Mouse (Mus musculus): ENCODE measurements around the gene Nicn1. TPM values are rescaled to one million over a fixed set of nuclear protein-coding genes. Genes with fewer than 3 reads are reported as not detected.

The Nicn1 gene
- polyA plus RNA-seq, 1 experiment from 2014 or later: 43.8 TPM

GRCm38 (mm10) chr9:108340258-108341138, 50.3 kb downstream of the Nicn1 start:
- Histone ChIP-seq H3K4me2 (peak overlapping the region; percentile 71), H3K9ac (peak overlapping the region; percentile 93), H3K27ac (peak overlapping the region; percentile 96), H3K36me3 (peaks cover 13% of the 10 kb centered on the region), H3K4me1 (peaks cover 28% of the 10 kb centered on the region), H3K4me3 (peak overlapping the region; percentile 74), H3K9me3 (no peaks in the 10 kb centered on the region), H3K27me3 (no peaks in the 10 kb centered on the region)
- 57% methylated on average over 10 of the region's 10 CpGs for WGBS
- ATAC-seq (ENCODE audit: insufficient number of reproducible peaks, low FRiP score, low TSS enrichment, low read depth): no peak

- H3K36me3 ChIP-seq: peaks cover 9% of the 10 kb centered on the region
- 88% methylated on average over 5 of the region's 5 CpGs for WGBS
- H3K4me2 ChIP-seq: no peak overlapping the region
- ATAC-seq (ENCODE audit: insufficient number of reproducible peaks, low FRiP score, low TSS enrichment, low read depth): no peak
- peaks cover 28% of the 10 kb centered on the region for H3K4me1 ChIP-seq
- H3K4me3 ChIP-seq: no peak overlapping the region; the same call in 1 of the 2 replicates
- H3K27me3 ChIP-seq: no peaks in the 10 kb centered on the region
- peak overlapping the region; percentile 48; the same call in 1 of the 2 replicates for H3K27ac ChIP-seq
- no peak overlapping the region for H3K9ac ChIP-seq
- no peaks in the 10 kb centered on the region for H3K9me3 ChIP-seq
Measured at GRCm38 (mm10) chr9:108341139-108341475, 50.9 kb downstream of the Nicn1 start.

GRCm38 (mm10) chr9:108341801-108342200, 51.6 kb downstream of the Nicn1 start:
- H3K4me1 ChIP-seq: peaks cover 29% of the 10 kb centered on the region
- no peak overlapping the region for H3K9ac ChIP-seq
- no peaks in the 10 kb centered on the region for H3K9me3 ChIP-seq
- H3K4me3 ChIP-seq: no peak overlapping the region
- H3K27ac ChIP-seq: 0 out of 2 replicates have a peak overlapping the region, but pooled peaks have one; percentile 38
- peaks cover 7% of the 10 kb centered on the region for H3K36me3 ChIP-seq
- H3K4me2 ChIP-seq: no peak overlapping the region
- ATAC-seq (ENCODE audit: insufficient number of reproducible peaks, low FRiP score, low TSS enrichment, low read depth): no peak
- H3K27me3 ChIP-seq: no peaks in the 10 kb centered on the region

GRCm38 (mm10) chr9:108342301-108342831, 52.1 kb downstream of the Nicn1 start:
- 31% methylated on average over 5 of the region's 5 CpGs for whole genome bisulfite sequencing
- H3K4me3 ChIP-seq: no peak overlapping the region
- no peak overlapping the region for H3K4me2 ChIP-seq
- ATAC-seq (ENCODE audit: insufficient number of reproducible peaks, low FRiP score, low TSS enrichment, low read depth): no peak
- H3K9ac ChIP-seq: no peak overlapping the region
- H3K9me3 ChIP-seq: no peaks in the 10 kb centered on the region
- peaks cover 7% of the 10 kb centered on the region for H3K36me3 ChIP-seq
- peaks cover 32% of the 10 kb centered on the region for H3K4me1 ChIP-seq
- H3K27ac ChIP-seq: 0 out of 2 replicates have a peak overlapping the region, but pooled peaks have one; percentile 38
- H3K27me3 ChIP-seq: no peaks in the 10 kb centered on the region

GRCm38 (mm10) chr9:108343331-108343730, 53.1 kb downstream of the Nicn1 start:
- ATAC-seq (ENCODE audit: insufficient number of reproducible peaks, low FRiP score, low TSS enrichment, low read depth): no peak
- peaks cover 4% of the 10 kb centered on the region; the same call in 1 of the 2 replicates for H3K36me3 ChIP-seq
- no peaks in the 10 kb centered on the region for H3K9me3 ChIP-seq
- no peak overlapping the region for H3K4me3 ChIP-seq
- H3K27ac ChIP-seq: no peak overlapping the region
- H3K9ac ChIP-seq: no peak overlapping the region
- H3K4me2 ChIP-seq: no peak overlapping the region
- 86% methylated on average over 3 of the region's 3 CpGs for WGBS
- H3K4me1 ChIP-seq: peaks cover 29% of the 10 kb centered on the region
- H3K27me3 ChIP-seq: no peaks in the 10 kb centered on the region

GRCm38 (mm10) chr9:108343835-108344234, 53.6 kb downstream of the Nicn1 start:
- ATAC-seq (ENCODE audit: insufficient number of reproducible peaks, low FRiP score, low TSS enrichment, low read depth): no peak
- Histone ChIP-seq H3K9ac (no peak overlapping the region), H3K27ac (no peak overlapping the region), H3K27me3 (no peaks in the 10 kb centered on the region), H3K4me1 (peaks cover 29% of the 10 kb centered on the region), H3K4me3 (no peak overlapping the region), H3K9me3 (no peaks in the 10 kb centered on the region), H3K4me2 (no peak overlapping the region), H3K36me3 (peaks cover 4% of the 10 kb centered on the region; the same call in 1 of the 2 replicates)
- WGBS: 89% methylated on average over 1 of the region's 1 CpGs

GRCm38 (mm10) chr9:108344471-108344870, 54.2 kb downstream of the Nicn1 start:
- no peak overlapping the region for H3K27ac ChIP-seq
- WGBS: 81% methylated on average over 4 of the region's 4 CpGs

More at GRCm38 (mm10) chr9:108344471-108344870, 54.2 kb downstream of the Nicn1 start:
- Histone ChIP-seq H3K27me3 (no peaks in the 10 kb centered on the region), H3K4me2 (no peak overlapping the region), H3K4me3 (no peak overlapping the region), H3K9ac (no peak overlapping the region), H3K9me3 (no peaks in the 10 kb centered on the region), H3K36me3 (peaks cover 4% of the 10 kb centered on the region; the same call in 1 of the 2 replicates), H3K4me1 (peaks cover 33% of the 10 kb centered on the region)
- ATAC-seq (ENCODE audit: insufficient number of reproducible peaks, low FRiP score, low TSS enrichment, low read depth): no peak

Other genes starting within 250 kb of the Nicn1 start
- gene Gmppb, start 241.2 kb upstream of the Nicn1 start, polyA plus RNA-seq (2015; fragmentation: Nextera tagmentation; extraction: Ambion mirVana): 46.7 and 52.4 TPM in 2 replicates
- 4.4 and 4.7 TPM in 2 replicates for gene Amigo3, start 237.3 kb upstream of the Nicn1 start, polyA plus RNA-seq (2015; fragmentation: Nextera tagmentation; extraction: Ambion mirVana)
- gene Mst1, start 210.0 kb upstream of the Nicn1 start, polyA plus RNA-seq (2015; fragmentation: Nextera tagmentation; extraction: Ambion mirVana): 2.2 and 3.5 TPM in 2 replicates
- gene Rnf123, start 207.1 kb upstream of the Nicn1 start, polyA plus RNA-seq (2015; fragmentation: Nextera tagmentation; extraction: Ambion mirVana): 25.5 and 30.4 TPM in 2 replicates
- gene Apeh, start 195.8 kb upstream of the Nicn1 start, polyA plus RNA-seq (2015; fragmentation: Nextera tagmentation; extraction: Ambion mirVana): 41.8 and 45.4 TPM in 2 replicates
- 0.76 and 0.82 TPM in 2 replicates for gene Bsn, start 100.0 kb upstream of the Nicn1 start, polyA plus RNA-seq (2015; fragmentation: Nextera tagmentation; extraction: Ambion mirVana)
- 86.6 and 107 TPM in 2 replicates for gene Dag1, start 26.5 kb upstream of the Nicn1 start, polyA plus RNA-seq (2015; fragmentation: Nextera tagmentation; extraction: Ambion mirVana)
- 8.3 and 9.5 TPM in 2 replicates for gene Amt, start 6.4 kb downstream of the Nicn1 start, polyA plus RNA-seq (2015; fragmentation: Nextera tagmentation; extraction: Ambion mirVana)
- gene Rhoa, start 15.7 kb downstream of the Nicn1 start, polyA plus RNA-seq (2015; fragmentation: Nextera tagmentation; extraction: Ambion mirVana): 470 and 473 TPM in 2 replicates
- 44.3 and 47.6 TPM in 2 replicates for gene Tcta, start 15.7 kb downstream of the Nicn1 start, polyA plus RNA-seq (2015; fragmentation: Nextera tagmentation; extraction: Ambion mirVana)
- gene Gpx1, start 48.5 kb downstream of the Nicn1 start, polyA plus RNA-seq (2015; fragmentation: Nextera tagmentation; extraction: Ambion mirVana): 621 and 657 TPM in 2 replicates
- gene Usp4, start 57.4 kb downstream of the Nicn1 start, polyA plus RNA-seq (2015; fragmentation: Nextera tagmentation; extraction: Ambion mirVana): 99.6 and 108 TPM in 2 replicates
- gene 1700102P08Rik, start 102.4 kb downstream of the Nicn1 start, polyA plus RNA-seq (2015; fragmentation: Nextera tagmentation; extraction: Ambion mirVana): 0.72 and 0.74 TPM in 2 replicates
- gene Ccdc36, start 138.1 kb downstream of the Nicn1 start, polyA plus RNA-seq (2015; fragmentation: Nextera tagmentation; extraction: Ambion mirVana): 1.2 and 1.3 TPM in 2 replicates
- gene BC048562, start 146.1 kb downstream of the Nicn1 start, polyA plus RNA-seq (2015; fragmentation: Nextera tagmentation; extraction: Ambion mirVana): not detected in 2 replicates
- gene Ccdc71, start 170.1 kb downstream of the Nicn1 start, polyA plus RNA-seq (2015; fragmentation: Nextera tagmentation; extraction: Ambion mirVana): 56.3 and 57.8 TPM in 2 replicates
- gene Klhdc8b, start 171.2 kb downstream of the Nicn1 start, polyA plus RNA-seq (2015; fragmentation: Nextera tagmentation; extraction: Ambion mirVana): 30.6 and 32.5 TPM in 2 replicates
- 78.4 and 79.9 TPM in 2 replicates for gene Lamb2, start 189.3 kb downstream of the Nicn1 start, polyA plus RNA-seq (2015; fragmentation: Nextera tagmentation; extraction: Ambion mirVana)
- 61.4 and 63.3 TPM in 2 replicates for gene Usp19, start 200.2 kb downstream of the Nicn1 start, polyA plus RNA-seq (2015; fragmentation: Nextera tagmentation; extraction: Ambion mirVana)
- gene Qars, start 217.3 kb downstream of the Nicn1 start, polyA plus RNA-seq (2015; fragmentation: Nextera tagmentation; extraction: Ambion mirVana): 104 and 107 TPM in 2 replicates
- 112 TPM in 2 replicates for gene Qrich1, start 226.4 kb downstream of the Nicn1 start, polyA plus RNA-seq (2015; fragmentation: Nextera tagmentation; extraction: Ambion mirVana)